Mouse (Mus musculus) kidney, postnatal 10 days (tissue): ENCODE measurements around the gene Xpo6.

ENCODE experiments used
- DNase-seq: peaks from one replicate; pipeline ENCODE4 v3.0.0; 2021; ENCODE audit warnings: mixed read lengths

The Xpo6 gene

DNA sequence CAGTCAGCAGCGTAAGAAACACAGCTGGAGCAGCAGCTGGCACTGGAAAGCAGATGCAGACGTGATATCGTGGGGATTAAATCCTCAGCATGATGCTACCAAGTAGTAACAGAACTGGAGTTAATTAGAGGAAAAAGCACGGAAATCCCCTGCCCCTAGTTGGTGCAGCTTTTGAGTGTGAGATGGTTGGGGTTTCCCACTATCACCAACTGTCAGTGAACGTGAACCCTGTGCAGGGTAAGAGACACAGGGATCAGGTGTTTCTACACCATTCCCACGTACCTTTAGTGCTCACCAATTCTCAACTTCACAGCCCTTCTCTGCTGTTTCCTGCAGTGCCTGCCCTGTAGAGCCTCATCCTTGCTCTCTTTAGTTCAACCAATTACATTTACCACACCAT, 80.5 kb downstream of the Xpo6 start:
- DNase-seq = no peak

DNA sequence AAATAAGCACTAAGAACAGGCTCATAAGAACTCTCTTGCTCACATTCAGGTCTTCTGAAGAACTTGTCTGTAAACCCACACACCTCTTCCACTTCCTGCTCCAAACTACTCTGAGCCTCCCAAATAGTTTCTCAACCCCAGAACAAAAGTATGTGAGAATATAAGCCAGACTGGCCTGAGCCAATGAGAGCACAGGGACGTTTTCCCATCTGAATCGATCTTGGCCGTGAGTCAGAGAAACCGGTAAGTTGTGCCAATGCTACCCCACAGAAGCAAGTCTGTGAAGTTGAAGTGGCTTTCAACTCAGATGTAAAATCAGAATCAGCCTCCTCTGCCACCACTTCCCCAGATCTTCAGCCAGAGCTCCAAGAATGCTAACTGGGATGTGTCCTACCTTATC, 87.0 kb downstream of the Xpo6 start:
- no peak for DNase-seq

DNA sequence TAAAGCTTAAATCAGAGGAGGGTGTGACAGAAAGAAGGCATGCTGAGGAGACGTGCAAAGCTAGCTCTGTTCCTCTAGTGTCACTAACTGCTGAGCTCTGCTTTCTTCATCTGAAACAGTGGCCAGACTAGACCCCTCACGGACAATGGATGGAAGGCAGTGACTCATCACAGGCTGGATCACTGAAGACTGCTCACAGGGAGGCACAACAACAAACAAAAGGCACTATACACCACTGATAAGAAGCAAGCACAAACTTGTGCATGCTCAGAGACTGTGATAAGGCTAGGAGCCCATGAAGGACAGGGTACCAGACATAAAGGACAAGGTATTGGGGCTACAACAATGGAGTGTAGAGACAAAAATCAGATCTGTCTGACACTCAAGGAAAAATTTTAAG, 89.1 kb downstream of the Xpo6 start:
- DNase-seq = no peak

DNA sequence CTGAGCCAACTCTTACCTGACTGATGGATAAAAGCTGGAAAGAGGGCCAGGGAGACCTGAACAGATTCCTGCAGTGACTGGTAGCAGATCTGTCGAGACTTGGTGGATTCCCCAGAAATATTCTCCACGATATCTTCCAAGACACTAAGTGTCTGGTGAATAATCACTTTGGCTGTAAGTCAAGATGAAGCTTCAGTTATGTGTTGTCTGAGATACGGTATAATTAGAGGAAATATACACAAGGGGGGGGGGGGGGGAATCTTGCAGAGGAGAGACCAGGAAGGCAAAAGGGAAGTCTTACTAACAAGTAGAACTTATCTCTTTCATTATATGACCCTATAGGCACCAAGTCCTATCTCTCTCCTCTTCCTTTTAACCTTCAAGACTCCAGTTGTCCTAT, 90.4 kb downstream of the Xpo6 start:
- no peak for DNase-seq

DNA sequence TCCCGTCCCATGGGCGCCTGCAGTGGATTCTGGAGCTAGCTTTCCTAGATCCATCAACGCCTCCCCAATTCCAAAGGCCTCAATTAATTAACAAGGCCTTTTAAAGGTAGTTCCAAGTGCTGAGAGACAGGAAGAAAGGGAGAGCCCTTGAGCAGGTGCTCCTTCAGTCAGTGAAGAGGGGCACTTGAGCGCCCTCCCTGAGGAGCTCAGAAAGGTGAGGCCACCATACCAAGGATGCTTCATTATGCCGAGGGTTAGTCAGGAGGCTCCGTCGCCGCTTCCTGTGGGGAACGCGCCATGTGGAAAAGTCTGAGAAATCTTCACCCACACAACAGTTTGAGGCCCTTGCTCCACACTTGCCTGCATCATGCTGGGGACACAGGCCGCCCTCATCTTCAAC, 99.9 kb downstream of the Xpo6 start:
- DNase-seq = no peak

DNA sequence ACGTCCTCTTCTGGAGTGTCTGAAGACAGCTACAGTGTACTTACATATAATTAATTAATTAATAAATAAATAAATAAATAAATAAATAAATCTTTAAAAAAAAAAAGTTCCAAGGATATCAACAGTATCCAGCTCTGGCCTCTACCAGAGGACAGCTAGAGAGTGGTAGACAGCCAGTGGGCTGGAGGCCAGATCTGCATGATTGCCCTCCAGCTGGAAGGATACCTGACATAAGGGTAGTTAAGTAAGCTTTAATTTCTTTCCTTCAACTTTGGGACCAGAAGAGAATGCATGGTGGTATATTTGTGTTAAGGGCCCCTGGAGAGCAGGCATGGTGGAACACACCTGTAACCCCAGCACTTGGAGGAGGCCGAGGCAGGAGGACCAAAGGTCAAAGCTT, 100.5 kb downstream of the Xpo6 start:
- no peak for DNase-seq

DNA sequence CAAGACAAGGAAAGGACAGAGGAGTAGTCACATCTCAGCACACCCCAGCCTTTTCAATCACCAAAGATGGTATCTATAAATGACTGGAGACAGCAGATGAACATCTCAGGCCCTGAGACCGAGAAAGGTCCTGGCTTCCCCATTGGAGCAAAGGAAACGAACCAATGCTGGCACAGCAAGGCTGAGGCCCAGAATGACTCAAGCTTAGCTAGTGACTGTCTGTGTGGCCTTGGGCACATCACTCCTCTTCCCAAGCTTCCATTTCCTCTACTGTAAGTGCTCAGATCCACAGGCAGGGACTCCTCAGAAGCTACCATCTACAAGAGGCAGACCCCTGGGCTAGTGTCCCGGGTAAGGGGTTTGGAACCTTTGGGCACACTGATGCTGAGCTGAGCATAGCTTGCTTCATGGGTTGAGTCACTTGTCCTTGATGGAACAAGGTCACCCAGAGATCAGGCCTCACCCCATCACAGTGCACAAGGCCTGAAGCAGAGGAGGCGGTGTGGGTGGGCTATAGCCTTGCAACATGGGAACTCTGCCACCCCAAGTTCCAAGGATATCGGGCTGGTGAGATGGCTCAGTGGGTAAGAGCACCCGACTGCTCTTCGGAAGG, 101.0 kb downstream of the Xpo6 start:
- DNase-seq = no peak

DNA sequence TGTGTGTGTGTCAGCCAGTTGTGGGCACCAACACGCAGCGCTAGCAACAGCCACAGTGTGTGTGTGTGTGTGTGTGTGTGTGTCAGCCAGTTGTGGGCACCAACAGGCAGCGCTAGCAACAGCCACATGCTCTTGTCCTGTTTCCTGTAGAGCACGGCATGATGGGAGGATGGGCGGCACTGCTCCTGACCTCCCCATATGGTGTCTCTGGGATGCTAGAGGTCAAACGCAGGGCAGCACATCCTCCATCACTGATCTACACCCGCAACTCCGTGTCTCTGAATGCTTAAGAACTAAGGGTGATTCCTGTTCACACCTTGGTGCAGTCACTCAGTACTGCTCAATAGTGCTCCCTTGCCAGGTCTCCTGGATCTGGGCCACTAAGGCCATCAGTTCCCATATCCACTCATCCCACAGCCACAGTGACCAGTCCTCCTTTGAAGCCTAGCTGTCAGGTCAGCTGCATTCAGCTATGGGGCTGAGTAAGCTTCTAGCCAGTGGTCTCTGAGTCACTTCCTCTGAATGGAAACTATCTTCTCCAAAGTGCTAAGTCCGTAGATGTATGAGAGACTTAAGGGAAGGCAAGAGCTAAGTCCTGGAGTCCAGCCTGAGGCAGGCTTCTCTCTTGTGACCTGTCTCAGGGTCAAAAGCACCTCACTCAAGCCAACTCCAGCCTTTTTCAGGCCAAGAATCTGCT, 102.9 kb downstream of the Xpo6 start:
- no peak for DNase-seq

DNA sequence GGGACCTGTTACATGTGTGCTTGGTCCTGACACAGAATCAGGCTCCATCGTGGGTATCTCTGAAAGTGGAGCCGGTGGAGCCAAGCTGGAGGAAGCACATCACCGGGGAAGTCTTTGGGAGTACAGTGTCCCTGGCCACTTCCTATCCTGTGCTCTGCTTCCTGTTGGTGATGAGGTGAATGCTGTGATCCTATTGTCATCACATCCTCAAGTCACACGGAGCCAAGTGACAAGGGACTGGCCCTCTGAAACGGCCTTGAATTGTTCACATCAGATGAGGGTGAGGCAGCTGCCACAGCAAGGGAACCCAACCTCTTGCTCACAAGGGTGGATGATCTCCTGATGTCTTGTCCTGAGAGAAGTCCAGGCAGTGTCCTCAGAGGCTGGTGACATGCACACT, 103.7 kb downstream of the Xpo6 start:
- peak; percentile 34 for DNase-seq

DNA sequence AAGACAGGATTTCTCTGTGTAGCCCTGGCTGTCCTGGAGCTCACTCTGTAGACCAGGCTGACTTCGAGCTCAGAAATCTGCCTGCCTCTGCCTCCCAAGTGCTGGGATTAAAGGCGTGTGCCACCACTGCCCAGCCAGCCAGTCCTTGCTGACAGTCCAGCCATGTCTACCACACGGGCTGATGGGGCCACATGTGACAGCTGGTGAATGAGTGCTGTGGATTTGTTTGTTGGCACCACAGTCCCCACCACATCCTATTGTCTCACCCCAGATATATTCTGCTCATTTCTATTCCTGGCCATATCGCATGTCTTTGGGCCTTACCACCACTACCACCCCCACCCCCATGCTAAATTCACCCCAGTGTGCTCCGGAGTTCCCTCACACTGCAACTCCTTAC, 105.6 kb downstream of the Xpo6 start:
- DNase-seq = no peak

DNA sequence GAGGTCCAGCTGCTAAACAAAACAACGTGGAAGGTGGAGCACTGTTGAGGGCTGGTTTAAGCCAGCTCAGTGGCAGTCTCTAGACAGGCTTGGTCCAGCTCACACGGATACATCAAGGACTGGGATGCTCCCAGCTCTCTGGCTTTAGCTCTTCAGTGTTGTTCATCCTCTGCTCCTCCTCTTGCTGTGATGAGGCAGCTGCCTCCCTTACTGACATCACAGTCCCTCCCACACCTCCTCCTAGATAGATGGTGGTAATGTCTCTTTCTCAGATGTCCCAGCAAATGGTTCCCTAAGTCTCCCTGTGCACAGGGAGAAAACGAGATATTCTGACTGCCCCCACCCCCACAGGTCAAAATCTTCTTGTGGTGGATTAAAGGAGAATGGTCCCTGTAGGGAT, 107.1 kb downstream of the Xpo6 start:
- DNase-seq = no peak

DNA sequence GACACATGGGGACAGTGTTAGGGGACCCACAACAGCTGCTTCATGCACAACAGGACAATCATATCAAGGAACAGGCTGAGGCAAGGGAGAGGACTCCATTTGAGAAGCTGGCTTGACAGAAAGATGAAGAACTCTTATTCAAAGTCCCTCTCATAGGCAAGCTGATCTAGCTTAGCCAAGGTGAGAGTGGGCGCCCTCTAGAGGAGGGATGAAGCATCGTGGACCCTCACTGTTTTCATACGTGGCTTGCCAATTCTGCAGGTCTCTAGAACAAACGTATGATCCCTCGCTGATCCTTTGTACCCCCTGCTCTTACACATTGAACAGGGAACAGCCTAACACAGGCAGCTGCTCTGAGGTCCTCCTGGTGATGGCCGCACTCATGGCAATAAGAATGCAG, 110.5 kb downstream of the Xpo6 start:
- peak; percentile 75 for DNase-seq

DNA sequence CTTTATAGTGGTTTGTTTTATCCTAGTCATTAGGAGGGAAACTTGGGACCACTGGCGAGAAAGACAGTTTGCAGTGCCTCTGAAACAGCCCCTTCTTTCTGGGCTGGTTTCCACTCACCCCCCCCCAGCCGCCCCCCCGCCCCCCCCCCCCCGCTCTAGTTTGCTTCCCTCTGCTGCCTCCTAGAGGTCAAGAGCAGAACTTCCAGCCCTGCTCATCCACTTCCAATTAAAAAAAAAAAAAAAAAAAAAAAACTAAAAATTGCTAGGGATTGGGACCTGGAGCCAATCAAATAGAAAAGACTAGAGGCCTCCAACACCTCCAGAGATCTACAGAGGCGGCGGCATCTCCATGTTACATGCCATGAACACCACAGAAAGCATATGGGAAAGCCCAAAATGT, 112.1 kb downstream of the Xpo6 start:
- DNase-seq = peak; percentile 64

DNA sequence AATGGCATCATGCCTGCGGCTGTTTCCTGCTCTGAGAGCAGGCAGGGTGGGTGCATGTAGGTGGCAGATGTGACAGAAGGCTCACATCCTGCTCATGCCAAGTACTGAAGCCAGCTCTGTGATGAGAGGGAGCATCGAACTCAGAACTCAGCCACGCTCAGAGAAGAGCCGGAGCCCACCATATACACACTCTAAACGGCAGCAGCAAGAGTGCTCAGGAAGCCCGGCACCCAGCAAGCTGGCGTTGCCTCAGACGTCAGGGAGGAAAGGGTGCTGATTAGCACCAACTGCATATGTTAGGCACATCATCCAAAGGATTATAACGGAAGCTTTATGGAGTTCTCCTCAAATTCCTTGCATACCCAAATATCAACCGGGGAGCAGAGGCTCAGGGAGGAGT, 112.7 kb downstream of the Xpo6 start:
- DNase-seq = no peak

DNA sequence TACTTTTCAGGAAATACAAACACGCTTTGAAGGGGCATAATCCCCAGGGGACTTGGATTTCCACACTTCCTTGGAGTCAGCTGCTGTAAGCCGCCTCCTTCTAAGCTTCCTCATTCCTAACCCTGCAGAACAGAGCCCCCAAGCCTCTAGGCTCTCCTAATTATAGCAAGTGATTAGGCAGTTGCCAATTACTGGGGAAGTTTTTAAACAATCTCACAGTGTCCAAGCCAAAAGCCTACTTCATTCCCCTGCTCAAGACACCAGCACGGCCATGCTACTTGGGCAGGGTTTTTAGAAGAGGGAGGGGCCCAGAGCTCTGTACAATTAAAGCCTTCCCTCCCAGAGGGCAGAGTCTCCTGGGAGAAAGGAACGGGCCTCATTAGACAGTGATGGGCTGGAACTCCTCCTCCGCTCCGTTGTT, 114.0 kb downstream of the Xpo6 start:
- no peak for DNase-seq

DNA sequence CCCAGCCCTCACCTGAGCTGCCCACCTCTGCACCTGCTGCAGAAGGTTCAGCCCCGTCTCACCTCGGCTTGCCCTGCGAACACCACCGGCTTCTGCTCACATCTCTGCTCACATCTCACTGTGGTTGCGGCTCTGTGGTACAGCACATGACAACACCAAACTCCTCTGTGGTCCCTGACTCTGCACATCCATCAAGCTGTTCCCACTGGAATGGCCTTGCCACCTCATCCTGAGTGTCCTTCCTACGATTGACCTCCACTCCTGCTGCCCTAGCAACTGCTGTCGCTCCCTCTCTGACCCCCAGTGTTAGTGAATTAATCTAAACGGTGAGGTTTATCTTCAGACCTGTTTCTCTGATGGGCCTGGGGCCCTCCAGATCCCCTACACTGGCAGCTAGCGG, 115.1 kb downstream of the Xpo6 start:
- no peak for DNase-seq

DNA sequence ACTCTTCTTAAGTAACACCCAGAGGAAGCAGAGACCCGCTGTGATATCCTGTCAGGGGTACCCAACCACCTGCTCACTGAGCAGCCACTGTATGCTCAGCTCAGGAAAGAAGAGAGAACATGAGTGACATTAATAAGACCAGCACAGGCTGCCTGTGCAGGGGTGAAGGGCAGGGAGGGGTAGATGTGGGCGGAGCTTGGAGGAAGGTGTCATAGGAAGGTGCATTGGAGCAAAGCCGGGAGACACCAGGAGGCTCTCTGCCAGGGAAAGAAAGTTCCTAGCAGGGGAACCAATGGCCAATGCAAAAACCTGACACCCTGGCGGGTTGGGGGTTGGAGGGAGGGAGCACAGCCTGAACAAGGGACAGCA, 116.3 kb downstream of the Xpo6 start:
- no peak for DNase-seq

DNA sequence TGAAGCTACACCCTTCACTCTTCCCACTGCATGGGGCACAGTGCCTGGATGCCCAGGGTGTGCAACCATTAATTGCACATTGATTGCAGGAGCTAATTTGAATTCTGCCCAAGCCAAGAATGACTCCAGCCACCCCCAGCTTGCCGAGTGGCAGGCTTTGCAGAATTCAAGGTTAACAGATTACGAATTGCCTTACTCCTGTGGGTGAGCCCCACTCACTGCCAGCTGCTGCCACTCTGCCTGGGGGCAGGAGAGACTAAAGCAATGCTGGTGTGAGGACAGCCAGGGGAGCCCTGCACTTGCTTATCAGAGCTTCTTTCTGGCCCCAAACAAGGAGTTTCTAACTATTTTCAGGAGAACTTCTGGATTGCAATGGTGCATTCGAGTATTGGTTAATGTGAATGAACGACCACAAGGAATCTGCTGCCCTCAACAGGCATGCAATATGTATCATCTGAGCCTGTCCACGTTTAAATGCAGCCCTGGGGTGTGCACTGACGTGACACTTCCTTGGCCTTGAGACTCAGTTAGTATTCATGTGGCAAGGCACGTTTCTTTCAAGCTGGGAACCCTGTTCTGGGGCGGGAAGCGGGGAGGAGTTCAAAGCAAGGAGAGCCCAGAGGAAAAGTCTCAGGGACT, 116.8 kb downstream of the Xpo6 start:
- no peak for DNase-seq

DNA sequence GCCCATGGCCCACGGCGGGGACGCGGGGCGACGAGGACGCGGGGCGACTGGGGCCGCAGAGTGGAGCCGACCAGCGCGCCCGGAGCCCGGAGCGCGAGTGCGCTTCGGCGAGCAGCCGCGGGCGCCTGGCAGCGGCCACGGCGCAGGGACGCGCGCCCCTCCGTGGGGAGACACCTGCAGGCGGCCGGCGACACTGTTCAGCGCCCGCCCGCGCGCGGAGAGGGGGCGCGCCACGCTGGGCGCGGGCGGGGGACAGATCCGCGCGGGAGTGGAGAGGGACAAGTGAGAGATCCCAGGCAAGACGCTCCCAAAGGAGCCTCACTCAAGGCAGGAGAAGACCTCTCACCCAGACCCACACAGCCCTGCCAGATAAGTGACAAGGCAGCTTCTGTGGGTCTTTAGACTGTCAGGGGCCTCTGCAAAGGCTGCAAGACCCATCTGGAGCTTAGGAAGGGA, 118.0 kb downstream of the Xpo6 start, which contains the start of gene Gsg1l:
Gene Gsg1l, minus strand, starts transcription at position 126 of the 456 bp plus-strand sequence.
- peak; percentile 34 for DNase-seq

DNA sequence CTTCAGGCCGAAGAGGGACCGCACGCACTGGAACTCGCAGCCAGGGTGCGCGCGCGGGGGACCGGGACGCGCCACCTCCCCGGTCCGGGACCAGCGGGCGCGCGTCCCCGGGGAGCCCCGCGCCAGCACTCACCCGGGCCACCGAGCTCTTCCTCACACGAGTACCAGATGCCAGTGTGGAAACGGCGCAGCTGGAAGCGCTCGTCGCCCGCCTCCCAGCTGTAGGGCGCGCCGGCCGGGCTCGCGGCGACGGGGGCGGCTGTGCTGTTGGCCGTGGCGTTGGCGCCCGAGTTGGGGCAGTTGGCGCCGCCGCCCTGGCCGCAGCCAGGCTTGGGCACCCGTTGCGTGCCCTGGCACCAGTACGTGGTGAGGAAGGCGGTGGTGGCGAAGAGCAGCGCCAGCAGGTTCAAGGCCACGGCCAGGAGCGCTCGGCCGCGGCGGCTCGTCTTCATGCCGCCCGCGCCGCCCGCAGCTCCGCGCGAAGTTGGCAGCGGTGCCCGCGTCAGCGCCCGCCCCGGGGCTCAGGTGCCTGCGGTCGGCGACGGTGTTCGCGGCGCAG, 118.5 kb downstream of the Xpo6 start:
- no peak for DNase-seq

DNA sequence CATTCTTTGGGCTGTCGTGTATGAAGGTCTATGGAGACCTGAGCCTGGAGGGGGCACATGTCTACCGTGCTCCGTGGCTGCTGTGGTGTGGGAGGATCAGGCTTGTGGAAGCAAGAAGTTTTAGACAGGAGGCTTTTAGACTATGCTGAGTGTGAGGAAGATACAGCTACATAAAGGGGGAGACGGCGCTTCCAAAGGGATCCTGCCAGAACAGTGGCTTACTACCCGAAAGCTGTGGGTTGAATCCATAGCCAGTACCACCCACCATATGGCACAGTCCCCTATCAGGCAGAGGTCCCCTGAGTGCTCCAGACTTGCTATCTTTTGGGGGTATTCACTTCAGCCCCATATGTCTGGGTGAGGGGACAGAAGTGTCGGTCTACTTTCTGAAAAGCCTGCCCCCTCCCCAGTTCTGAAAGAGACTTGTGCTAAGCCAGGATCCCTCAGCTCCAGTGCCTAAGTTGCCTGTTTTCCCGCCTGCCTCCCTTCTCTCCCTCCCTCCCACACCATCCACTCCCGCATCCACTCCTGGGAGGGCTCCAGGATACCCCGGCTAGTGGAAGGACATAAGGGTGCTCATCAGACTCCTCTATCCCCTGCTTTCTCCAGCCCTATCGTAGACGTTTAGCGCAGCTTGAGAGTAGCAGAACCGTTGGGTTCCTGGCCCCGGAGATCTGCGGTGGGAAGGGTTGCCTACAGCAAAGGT, 119.2 kb downstream of the Xpo6 start:
- DNase-seq = no peak

DNA sequence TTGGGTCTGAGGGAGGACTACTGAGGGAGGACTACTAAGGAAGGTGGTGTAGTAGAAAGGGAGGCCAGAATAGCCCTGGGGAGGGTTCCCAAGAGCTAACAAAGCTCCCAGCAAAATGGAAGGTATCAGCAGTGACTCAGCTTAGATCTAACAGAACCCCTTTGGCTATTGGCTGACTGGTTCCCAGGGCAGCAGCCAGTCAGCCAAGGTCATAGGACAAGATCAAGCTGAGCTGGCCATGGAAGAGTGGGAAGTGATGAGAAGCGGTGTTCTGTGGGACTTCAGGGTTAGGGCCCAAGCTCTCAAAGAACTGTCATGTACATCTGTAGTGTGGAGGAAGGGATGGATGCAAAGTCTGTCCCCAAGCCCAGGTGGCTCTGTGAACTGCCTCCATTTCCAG, 123.4 kb downstream of the Xpo6 start:
- no peak for DNase-seq

DNA sequence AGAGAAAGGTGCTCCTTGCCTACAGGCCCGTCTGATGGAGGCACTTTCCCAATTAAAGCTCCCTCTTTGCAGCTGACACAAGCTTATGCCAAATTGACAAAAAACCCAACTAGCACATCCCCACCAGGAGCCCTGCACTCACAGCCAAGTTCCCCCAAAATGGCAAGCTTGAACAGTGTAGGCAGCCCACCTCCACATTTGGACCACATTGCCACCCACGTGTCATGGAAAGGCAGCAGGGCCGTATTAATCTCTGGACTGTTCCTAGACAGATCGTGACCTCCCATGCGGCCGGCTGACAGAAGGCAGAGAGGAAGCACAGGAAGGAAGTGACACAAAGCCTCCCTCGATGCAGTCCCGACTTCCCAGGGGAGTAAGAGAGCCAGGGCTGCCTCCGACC, 125.2 kb downstream of the Xpo6 start:
- DNase-seq = peak; percentile 37

DNA sequence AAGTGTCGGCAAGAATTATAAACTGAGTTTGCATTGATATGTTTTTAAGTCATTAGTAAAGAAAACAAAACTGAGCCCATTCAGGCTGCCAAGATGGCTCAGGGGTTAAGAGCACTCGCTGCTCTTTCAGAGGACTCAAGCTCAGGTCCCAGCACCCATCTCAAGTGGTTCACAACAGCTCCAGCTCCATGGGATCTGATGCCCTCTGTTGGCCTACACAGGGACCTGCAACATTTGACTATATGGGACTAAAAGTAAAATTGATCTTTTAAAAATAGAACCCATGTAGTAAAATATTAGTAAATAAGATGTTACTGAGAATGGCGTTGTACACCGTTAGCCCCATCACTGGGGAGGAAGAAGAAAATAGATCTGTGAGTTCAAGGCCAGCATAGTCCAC, 130.0 kb downstream of the Xpo6 start:
- DNase-seq = no peak
